Mouse (Mus musculus): Measurements from ENCODE around the gene Dap3. TPM values are rescaled to one million over a fixed set of nuclear protein-coding genes. Genes with fewer than 3 reads are reported as not detected.

Gene Dap3
- polyA plus RNA-seq, 1 experiment from 2014 or later, result 141 TPM

DNA sequence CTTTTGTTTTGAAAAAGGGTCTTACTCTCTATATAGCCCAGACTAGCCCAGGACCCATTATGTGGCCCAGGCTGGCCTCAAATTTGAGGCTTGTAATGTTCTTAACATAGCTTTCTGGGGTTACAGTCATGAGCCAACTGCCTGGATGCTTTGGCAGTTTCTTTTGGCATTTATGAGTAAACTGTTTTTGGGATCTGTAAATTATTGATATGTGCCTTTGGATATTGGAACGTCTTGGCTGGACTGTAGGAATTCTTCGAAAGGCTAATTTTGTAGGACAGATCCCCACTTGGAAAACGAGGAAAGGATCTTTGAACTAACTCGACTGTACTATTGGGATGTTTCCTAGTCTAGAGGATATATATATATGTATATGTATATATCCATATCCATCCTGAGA is 2.3 kb upstream of the Dap3 start:
- ATAC-seq (ENCODE audit: insufficient number of reproducible peaks, insufficient read depth, low FRiP score, low read depth), result no peak
- no peaks in the 10 kb centered on the region for H3K27me3 ChIP-seq (ENCODE audit: control insufficient read depth, insufficient read depth, low read length)
- H3K4me1 ChIP-seq (ENCODE audit: control insufficient read depth in 2 of 2, insufficient read depth in 2 of 2, low read length in 2 of 2), result peaks cover 0 to 28% of the 10 kb centered on the region in 2 experiments; a peak in 2 of 4 replicates
- no peak overlapping the region for H3K27ac ChIP-seq (replicated peaks in 1 of 2; ENCODE audit: control insufficient read depth in 1 of 2, insufficient read depth in 1 of 2, low read depth in 2 of 2, low read length in 2 of 2)
- H3K9me3 ChIP-seq (ENCODE audit: control insufficient read depth, low read length), result no peaks in the 10 kb centered on the region
- no peak overlapping the region for H3K4me3 ChIP-seq (ENCODE audit: control insufficient read depth in 1 of 2, insufficient read depth in 1 of 2, low read depth in 1 of 2, low read length in 2 of 2)
- H3K36me3 ChIP-seq (ENCODE audit: control insufficient read depth, insufficient read depth, low read length), result no peaks in the 10 kb centered on the region
- 83% methylated on average over 4 of the region's 4 CpGs for WGBS
- H3K4me2 ChIP-seq (ENCODE audit: low read length), result no peak overlapping the region
- no peak overlapping the region for H3K9ac ChIP-seq (ENCODE audit: low read length)

DNA sequence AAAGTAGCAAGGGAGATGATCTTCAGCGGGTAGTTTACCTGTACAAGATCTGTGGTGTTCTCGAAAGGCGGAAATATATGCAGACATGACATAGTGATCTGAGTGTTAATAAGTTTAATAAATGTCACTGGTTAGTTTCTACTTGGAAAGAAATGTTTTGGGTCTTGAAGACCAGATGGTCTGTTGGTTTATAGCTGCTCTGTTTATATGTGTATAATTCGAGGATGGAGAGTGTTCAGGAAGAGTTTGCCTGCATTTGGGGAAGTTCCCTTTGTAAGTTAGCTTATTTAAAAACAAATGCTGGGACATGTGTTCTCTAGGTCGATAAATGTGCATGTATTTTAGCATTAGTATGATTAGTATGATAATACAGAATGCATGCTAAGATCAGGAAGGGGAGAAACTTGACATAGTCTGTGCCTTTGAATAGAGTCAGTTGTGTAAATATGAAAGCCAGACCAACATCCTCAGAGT is 383 bp upstream of the Dap3 start:
- no peak for ATAC-seq (ENCODE audit: insufficient number of reproducible peaks, insufficient read depth, low FRiP score, low read depth)
- peak overlapping the region; percentile 74 for H3K4me2 ChIP-seq (ENCODE audit: low read length)
- WGBS, result 2% methylated on average over 5 of the region's 5 CpGs
- no peaks in the 10 kb centered on the region for H3K36me3 ChIP-seq (ENCODE audit: control insufficient read depth, insufficient read depth, low read length)
- H3K4me3 ChIP-seq (ENCODE audit: control insufficient read depth in 1 of 2, insufficient read depth in 1 of 2, low read depth in 1 of 2, low read length in 2 of 2), result peak overlapping the region; percentile 87 to 92
- no peaks in the 10 kb centered on the region for H3K9me3 ChIP-seq (ENCODE audit: control insufficient read depth, low read length)
- peak overlapping the region; percentile 97 for H3K9ac ChIP-seq (ENCODE audit: low read length)
- no peaks in the 10 kb centered on the region for H3K27me3 ChIP-seq (ENCODE audit: control insufficient read depth, insufficient read depth, low read length)
- peak overlapping the region; percentile 98 to 100 for H3K27ac ChIP-seq (replicated peaks in 1 of 2; ENCODE audit: control insufficient read depth in 1 of 2, insufficient read depth in 1 of 2, low read depth in 2 of 2, low read length in 2 of 2)
- H3K4me1 ChIP-seq (ENCODE audit: control insufficient read depth in 2 of 2, insufficient read depth in 2 of 2, low read length in 2 of 2), result peaks cover 0 to 21% of the 10 kb centered on the region in 2 experiments; a peak in 2 of 4 replicates

DNA sequence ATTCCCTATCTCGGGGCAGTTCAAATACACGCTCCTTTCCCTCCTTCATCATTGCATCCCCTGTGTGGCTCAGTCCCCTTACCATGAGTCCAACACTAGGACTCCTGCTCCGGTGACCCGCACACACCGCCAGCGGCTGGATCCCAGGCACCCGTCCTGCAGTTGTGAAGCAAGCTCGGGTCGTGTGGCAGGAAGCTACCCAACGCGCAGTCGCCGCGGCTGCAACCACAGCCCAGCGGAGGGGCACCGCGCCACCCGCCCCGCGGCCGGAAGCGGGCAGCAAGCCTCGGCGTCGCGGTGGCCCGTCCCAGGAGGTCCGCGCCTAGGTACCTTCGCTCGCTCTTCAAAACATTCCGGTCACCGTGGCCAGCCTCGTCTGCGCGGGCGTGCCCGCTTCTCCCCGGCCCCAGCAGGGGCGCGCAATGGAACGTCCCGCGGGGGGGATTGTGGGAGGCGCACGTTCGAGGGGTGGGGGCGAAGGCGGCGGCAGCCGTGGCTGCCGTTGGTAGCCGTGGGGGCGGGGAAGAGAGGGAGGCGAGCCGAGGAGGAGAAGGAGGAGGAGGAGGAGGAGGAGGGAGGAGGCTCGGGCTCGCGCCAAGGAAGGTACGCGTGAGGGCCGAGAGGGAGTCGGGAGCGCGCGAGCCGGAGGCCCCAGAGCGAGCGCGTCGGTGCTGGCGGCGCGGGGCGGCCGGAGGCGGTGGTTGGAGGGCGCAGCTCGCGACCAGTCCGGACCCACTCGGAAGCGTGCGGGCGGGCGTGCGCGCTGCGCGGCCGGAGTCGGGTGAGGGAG is 1.0 kb downstream of the Dap3 start:
- peak overlapping the region; percentile 97 for H3K9ac ChIP-seq (ENCODE audit: low read length)
- peak; percentile 91 for ATAC-seq (ENCODE audit: insufficient number of reproducible peaks, insufficient read depth, low FRiP score, low read depth)
- peak overlapping the region; percentile 64 to 92 for H3K4me3 ChIP-seq (ENCODE audit: control insufficient read depth in 1 of 2, insufficient read depth in 1 of 2, low read depth in 1 of 2, low read length in 2 of 2)
- peaks cover 0 to 19% of the 10 kb centered on the region in 2 experiments; a peak in 2 of 4 replicates for H3K4me1 ChIP-seq (ENCODE audit: control insufficient read depth in 2 of 2, insufficient read depth in 2 of 2, low read length in 2 of 2)
- H3K4me2 ChIP-seq (ENCODE audit: low read length), result peak overlapping the region; percentile 72
- under 1% methylated on average over 73 of the region's 92 CpGs for WGBS
- no peaks in the 10 kb centered on the region for H3K36me3 ChIP-seq (ENCODE audit: control insufficient read depth, insufficient read depth, low read length)
- H3K27me3 ChIP-seq (ENCODE audit: control insufficient read depth, insufficient read depth, low read length), result no peaks in the 10 kb centered on the region
- H3K27ac ChIP-seq (replicated peaks in 1 of 2; ENCODE audit: control insufficient read depth in 1 of 2, insufficient read depth in 1 of 2, low read depth in 2 of 2, low read length in 2 of 2), result peak overlapping the region; percentile 96 to 100
- H3K9me3 ChIP-seq (ENCODE audit: control insufficient read depth, low read length), result no peaks in the 10 kb centered on the region

DNA sequence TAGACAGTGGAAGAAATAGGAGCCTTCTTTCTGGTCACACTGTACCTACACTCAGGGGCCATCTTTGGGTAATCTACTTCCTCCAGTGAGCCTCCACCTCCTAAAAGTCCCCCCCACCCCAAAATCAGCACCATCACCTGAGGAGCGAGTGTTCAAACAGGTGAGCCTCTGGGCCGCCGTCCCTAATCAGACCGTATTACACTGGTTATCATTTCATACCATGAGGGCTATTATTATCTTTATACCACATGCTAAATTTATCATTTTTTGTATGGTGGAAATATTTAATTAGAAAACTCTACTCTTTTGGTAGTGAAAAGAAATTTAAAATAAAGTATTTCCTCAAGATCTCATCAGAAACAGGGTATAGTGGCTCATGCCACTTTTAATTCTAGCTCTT is 6.9 kb downstream of the Dap3 start:
- ATAC-seq (ENCODE audit: insufficient number of reproducible peaks, insufficient read depth, low FRiP score, low read depth), result no peak
- 91% methylated on average over 4 of the region's 4 CpGs for WGBS
- H3K4me3 ChIP-seq (ENCODE audit: control insufficient read depth in 1 of 2, insufficient read depth in 1 of 2, low read depth in 1 of 2, low read length in 2 of 2), result no peak overlapping the region
- peaks cover 0 to 9% of the 10 kb centered on the region in 2 experiments; a peak in 2 of 4 replicates for H3K4me1 ChIP-seq (ENCODE audit: control insufficient read depth in 2 of 2, insufficient read depth in 2 of 2, low read length in 2 of 2)
- no peak overlapping the region for H3K9ac ChIP-seq (ENCODE audit: low read length)
- H3K27me3 ChIP-seq (ENCODE audit: control insufficient read depth, insufficient read depth, low read length), result no peaks in the 10 kb centered on the region
- H3K36me3 ChIP-seq (ENCODE audit: control insufficient read depth, insufficient read depth, low read length), result peaks cover 32% of the 10 kb centered on the region
- H3K9me3 ChIP-seq (ENCODE audit: control insufficient read depth, low read length), result no peaks in the 10 kb centered on the region
- H3K27ac ChIP-seq (replicated peaks in 1 of 2; ENCODE audit: control insufficient read depth in 1 of 2, insufficient read depth in 1 of 2, low read depth in 2 of 2, low read length in 2 of 2), result no peak overlapping the region
- no peak overlapping the region for H3K4me2 ChIP-seq (ENCODE audit: low read length)

DNA sequence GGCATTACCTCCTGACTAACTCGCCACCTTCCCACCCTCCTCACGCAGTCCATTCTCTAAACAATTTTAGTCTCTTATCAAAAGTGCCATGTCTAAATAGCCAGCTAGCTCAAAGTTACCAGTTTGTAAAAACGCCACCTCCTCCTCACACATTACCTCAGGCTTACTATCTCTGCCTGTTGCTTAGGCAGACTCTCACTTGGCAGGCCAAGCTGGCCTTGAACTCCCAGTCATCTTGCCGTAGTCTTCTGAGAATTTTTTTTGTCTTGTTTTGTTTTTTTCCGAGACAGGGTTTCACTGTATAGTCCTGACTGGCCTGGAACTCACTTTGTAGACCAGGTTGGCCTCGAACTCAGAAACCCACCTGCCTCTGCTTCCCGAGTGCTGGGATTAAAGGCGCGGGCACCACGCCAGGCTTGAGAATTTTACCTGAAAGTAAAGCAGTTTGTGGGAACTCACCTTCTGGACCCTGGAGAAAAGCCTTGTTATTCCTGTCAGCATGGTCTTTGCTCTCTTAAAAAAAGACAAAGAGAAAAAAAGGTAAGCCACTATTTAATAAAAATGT is 8.6 kb downstream of the Dap3 start:
- ATAC-seq (ENCODE audit: insufficient number of reproducible peaks, insufficient read depth, low FRiP score, low read depth), result no peak
- H3K4me1 ChIP-seq (ENCODE audit: control insufficient read depth in 2 of 2, insufficient read depth in 2 of 2, low read length in 2 of 2), result peaks cover 0 to 4% of the 10 kb centered on the region in 2 experiments; a peak in 1 of 4 replicates
- H3K9ac ChIP-seq (ENCODE audit: low read length), result no peak overlapping the region
- no peak overlapping the region for H3K27ac ChIP-seq (replicated peaks in 1 of 2; ENCODE audit: control insufficient read depth in 1 of 2, insufficient read depth in 1 of 2, low read depth in 2 of 2, low read length in 2 of 2)
- H3K27me3 ChIP-seq (ENCODE audit: control insufficient read depth, insufficient read depth, low read length), result no peaks in the 10 kb centered on the region
- H3K9me3 ChIP-seq (ENCODE audit: control insufficient read depth, low read length), result no peaks in the 10 kb centered on the region
- 88% methylated on average over 10 of the region's 10 CpGs for WGBS
- peaks cover 45% of the 10 kb centered on the region for H3K36me3 ChIP-seq (ENCODE audit: control insufficient read depth, insufficient read depth, low read length)
- no peak overlapping the region for H3K4me2 ChIP-seq (ENCODE audit: low read length)
- no peak overlapping the region for H3K4me3 ChIP-seq (ENCODE audit: control insufficient read depth in 1 of 2, insufficient read depth in 1 of 2, low read depth in 1 of 2, low read length in 2 of 2)

DNA sequence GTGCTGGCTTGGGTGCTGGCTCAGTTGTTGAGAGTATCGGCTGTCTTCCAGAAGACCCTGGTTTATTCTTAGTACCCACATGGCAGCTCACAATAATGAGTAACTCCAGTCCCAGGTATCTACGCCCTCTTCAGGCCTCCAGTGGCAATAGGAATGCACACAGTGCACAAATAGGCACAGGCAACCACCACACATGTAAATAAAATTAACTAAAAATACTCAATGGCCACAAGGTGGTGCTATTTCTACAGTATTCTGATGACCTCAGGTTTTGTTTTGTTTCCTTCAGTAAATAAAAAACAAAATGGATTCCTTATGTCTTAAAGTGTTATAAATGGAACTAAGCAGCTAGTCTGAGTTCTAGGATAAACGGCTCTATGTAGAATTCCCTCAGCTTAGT is 11.2 kb downstream of the Dap3 start:
- Histone ChIP-seq H3K27ac (replicated peaks in 1 of 2; ENCODE audit: control insufficient read depth in 1 of 2, insufficient read depth in 1 of 2, low read depth in 2 of 2, low read length in 2 of 2) (no peak overlapping the region), H3K9me3 (ENCODE audit: control insufficient read depth, low read length) (no peaks in the 10 kb centered on the region), H3K4me3 (ENCODE audit: control insufficient read depth in 1 of 2, insufficient read depth in 1 of 2, low read depth in 1 of 2, low read length in 2 of 2) (no peak overlapping the region), H3K36me3 (ENCODE audit: control insufficient read depth, insufficient read depth, low read length) (peaks cover 70% of the 10 kb centered on the region), H3K9ac (ENCODE audit: low read length) (no peak overlapping the region), H3K27me3 (ENCODE audit: control insufficient read depth, insufficient read depth, low read length) (no peaks in the 10 kb centered on the region), H3K4me1 (ENCODE audit: control insufficient read depth in 2 of 2, insufficient read depth in 2 of 2, low read length in 2 of 2) (peaks cover 0 to 4% of the 10 kb centered on the region in 2 experiments; a peak in 1 of 4 replicates), H3K4me2 (ENCODE audit: low read length) (no peak overlapping the region)
- ATAC-seq (ENCODE audit: insufficient number of reproducible peaks, insufficient read depth, low FRiP score, low read depth), result no peak
- WGBS, result 69% methylated on average over 3 of the region's 3 CpGs

DNA sequence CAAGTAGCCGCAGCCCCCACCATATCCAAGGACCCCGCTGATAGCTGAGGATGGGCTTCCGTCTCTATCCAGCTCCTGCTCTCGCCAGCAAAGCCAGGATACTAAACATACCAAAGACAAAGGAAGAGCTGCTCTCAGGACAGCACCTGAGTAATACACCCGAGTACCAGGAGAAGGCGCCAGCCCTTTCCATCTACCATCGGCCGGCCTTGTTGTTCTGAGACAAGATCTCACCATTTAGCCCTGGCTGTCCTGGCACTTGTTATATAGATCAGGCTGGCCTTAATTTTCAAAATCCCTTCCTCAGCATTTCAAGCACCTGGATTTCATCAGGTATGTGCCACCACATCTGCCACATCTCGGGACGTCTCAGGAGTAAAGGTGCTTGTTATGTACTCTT is 11.9 kb downstream of the Dap3 start:
- Histone ChIP-seq H3K27me3 (ENCODE audit: control insufficient read depth, insufficient read depth, low read length) (no peaks in the 10 kb centered on the region), H3K9me3 (ENCODE audit: control insufficient read depth, low read length) (no peaks in the 10 kb centered on the region), H3K4me1 (ENCODE audit: control insufficient read depth in 2 of 2, insufficient read depth in 2 of 2, low read length in 2 of 2) (no peaks in the 10 kb centered on the region), H3K4me2 (ENCODE audit: low read length) (no peak overlapping the region), H3K4me3 (ENCODE audit: control insufficient read depth in 1 of 2, insufficient read depth in 1 of 2, low read depth in 1 of 2, low read length in 2 of 2) (no peak overlapping the region), H3K27ac (replicated peaks in 1 of 2; ENCODE audit: control insufficient read depth in 1 of 2, insufficient read depth in 1 of 2, low read depth in 2 of 2, low read length in 2 of 2) (no peak overlapping the region), H3K9ac (ENCODE audit: low read length) (no peak overlapping the region), H3K36me3 (ENCODE audit: control insufficient read depth, insufficient read depth, low read length) (peaks cover 77% of the 10 kb centered on the region)
- 88% methylated on average over 10 of the region's 10 CpGs for WGBS
- no peak for ATAC-seq (ENCODE audit: insufficient number of reproducible peaks, insufficient read depth, low FRiP score, low read depth)

All from heart, embryonic 14.5 days (tissue).